Mouse (Mus musculus) CH12.LX (cell line): ENCODE measurements around the gene Spink2.

Source experiments
- CTCF ChIP-seq, 2 experiments: IDR thresholded peaks in 1 of 2; conservative IDR thresholded peaks in 1 of 2; 2 replicates each; pipeline ENCODE4 v1.5.1; 2011 to 2012; ENCODE audit warnings: low read depth in 2 of 2, low read length in 2 of 2, improper control_type of control experiment in 1 of 2, inconsistent platforms in 1 of 2, mild to moderate bottlenecking in 1 of 2, moderate library complexity in 1 of 2
- EP300 ChIP-seq: IDR thresholded peaks from 2 replicates; pipeline ENCODE4 v1.6.1; 2011; ENCODE audit warnings: low read length, improper control_type of control experiment
- ETS1 ChIP-seq: conservative IDR thresholded peaks from 2 replicates; pipeline ENCODE4 v1.6.1; 2012; ENCODE audit warnings: low read depth, mild to moderate bottlenecking, inconsistent platforms, low read length, improper control_type of control experiment, moderate library complexity
- MAX ChIP-seq: IDR thresholded peaks from 2 replicates; pipeline ENCODE4 v1.6.1; 2011; ENCODE audit warnings: low read length, improper control_type of control experiment
- POLR2A ChIP-seq: IDR thresholded peaks from 2 replicates; pipeline ENCODE4 v1.6.1; 2011; ENCODE audit warnings: low read depth, mild to moderate bottlenecking, improper control_type of control experiment, low read length
- RCOR1 ChIP-seq: conservative IDR thresholded peaks from 2 replicates; pipeline ENCODE4 v1.6.1; 2012; ENCODE audit warnings: low read depth, mild to moderate bottlenecking, inconsistent platforms, low read length, improper control_type of control experiment
- ZC3H11A ChIP-seq: IDR thresholded peaks from 2 replicates; pipeline ENCODE4 v1.6.1; 2012; ENCODE audit warnings: low read depth, mild to moderate bottlenecking, inconsistent platforms, low read length, improper control_type of control experiment

DNA sequence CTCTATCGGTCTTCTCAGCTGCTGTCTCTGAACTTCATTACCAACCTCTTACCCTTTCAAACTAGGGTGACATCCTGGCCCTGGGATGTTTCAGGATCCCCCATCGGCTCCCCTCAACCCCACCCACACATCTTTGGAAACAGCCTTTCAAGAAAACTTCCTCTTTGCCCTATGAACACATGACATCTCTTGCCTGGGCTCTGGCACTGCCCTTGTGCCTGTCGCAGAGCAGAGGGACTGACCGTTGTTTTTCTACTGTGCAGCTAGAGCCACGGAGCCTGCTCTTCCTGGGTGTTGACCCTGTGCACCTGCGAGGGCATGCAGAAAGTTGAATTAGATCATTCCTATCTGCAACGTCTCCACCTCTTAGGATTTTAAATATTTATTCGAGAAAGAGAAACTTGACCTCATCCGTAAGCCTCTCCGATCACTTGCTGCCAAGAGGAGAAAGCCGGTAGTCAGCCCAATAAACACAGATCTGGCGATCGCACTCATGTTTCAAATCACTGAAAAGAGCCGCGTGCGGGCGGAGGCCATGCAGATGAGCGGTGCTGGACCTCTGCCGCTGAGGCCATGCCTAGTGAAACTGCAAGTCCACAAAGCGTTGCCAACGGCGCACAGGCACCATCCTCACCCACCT is 43.8 kb downstream of the Spink2 start:
- TF ChIP-seq POLR2A (no peak), MAX (no peak), ZC3H11A (no peak), EP300 (no peak), CTCF (conservative IDR thresholded peaks at IDR 0.05 in 1 of 2, IDR thresholded peaks at IDR 0.05 in 1 of 2; ENCODE audit: low read depth in 2 of 2, low read length in 2 of 2) (no peak), ETS1 (no peak), RCOR1 (no peak)
